Mouse (Mus musculus) intestine, embryonic 16.5 days (tissue): ENCODE measurements at regions not wholly inside any gene's neighbourhood (a gene's known extent, or its start where the extent isn't known, plus 50 kb on each side); places are given as distances from the start of the nearest gene placed in this dataset.
"Not testable (repeated sequence)": the region's sequence is repeated elsewhere in the genome, so short reads cannot be mapped to it uniquely, and the experiment has no call there.

Source experiments
- ATAC-seq: fragments of 200-750 bp; cut with Nextera tagmentation; 2 replicates; pipeline ENCODE4 v1.8.0; 2017; ENCODE audit warnings: moderate TSS enrichment, moderate library complexity
- H3K27ac ChIP-seq: fragments of 300-500 bp; sonication (generic); 2 replicates; pipeline ENCODE4 v1.5.1; 2014; ENCODE audit warnings: mild to moderate bottlenecking, low read length
- H3K27me3 ChIP-seq: fragments of 300-500 bp; sonication (generic); replicated peaks from 2 replicates; pipeline ENCODE4 v1.6.1; 2014; ENCODE audit warnings: low read length, control low read depth, mixed read lengths; ENCODE audit not compliant: control insufficient read depth, insufficient read depth
- H3K36me3 ChIP-seq: fragments of 300-500 bp; sonication (generic); 2 replicates; pipeline ENCODE4 v1.6.1; 2014; ENCODE audit warnings: low read length, control low read depth; ENCODE audit not compliant: control insufficient read depth, insufficient read depth
- H3K4me1 ChIP-seq: fragments of 300-500 bp; sonication (generic); 2 replicates; pipeline ENCODE4 v1.6.1; 2014; ENCODE audit warnings: low read length, control low read depth, mixed read lengths; ENCODE audit not compliant: control insufficient read depth, insufficient read depth
- H3K4me2 ChIP-seq: fragments of 300-500 bp; sonication (generic); 2 replicates; pipeline ENCODE4 v1.6.1; 2014; ENCODE audit warnings: low read depth, low read length, control low read depth
- H3K4me3 ChIP-seq: fragments of 300-500 bp; sonication (generic); 2 replicates; pipeline ENCODE4 v1.5.1; 2014; ENCODE audit warnings: mild to moderate bottlenecking, low read length
- H3K9ac ChIP-seq: fragments of 300-500 bp; sonication (generic); 2 replicates; pipeline ENCODE4 v1.6.1; 2014; ENCODE audit warnings: low read depth, low read length
- H3K9me3 ChIP-seq: fragments of 300-500 bp; sonication (generic); 2 replicates; pipeline ENCODE4 v1.6.1; 2016; ENCODE audit warnings: low read length, control low read depth; ENCODE audit not compliant: control insufficient read depth
- WGBS: fragments of 180-500 bp; shearing (Covaris S2); extraction: QIAGEN DNeasy Blood & Tissue Kit; methylation state at CpG from one replicate; pipeline ENCODE4 v1.1.7; 2014; 5-methylcytosine and 5-hydroxymethylcytosine counted together

- not testable (repeated sequence) for H3K36me3 ChIP-seq, H3K4me1 ChIP-seq, H3K4me2 ChIP-seq, ATAC-seq, H3K4me3 ChIP-seq, H3K27ac ChIP-seq, H3K9ac ChIP-seq, H3K27me3 ChIP-seq, H3K9me3 ChIP-seq
- 74% methylated on average over 1 of the region's 1 CpGs for WGBS
Measured at GRCm38 (mm10) chr3:33317691-33318090, 174.6 kb upstream of the Pex5l start.

GRCm38 (mm10) chr3:33312230-33312825 is 169.3 kb upstream of the Pex5l start:
- no peak overlapping the region for H3K4me2 ChIP-seq
- ATAC-seq = no peak
- H3K4me1 ChIP-seq = no peaks in the 10 kb centered on the region
- WGBS = 88% methylated on average over 3 of the region's 3 CpGs
- no peaks in the 10 kb centered on the region for H3K9me3 ChIP-seq
- H3K27ac ChIP-seq = no peak overlapping the region
- no peaks in the 10 kb centered on the region for H3K27me3 ChIP-seq
- H3K36me3 ChIP-seq = no peaks in the 10 kb centered on the region
- H3K9ac ChIP-seq = no peak overlapping the region
- no peak overlapping the region for H3K4me3 ChIP-seq

GRCm38 (mm10) chr3:33308212-33308611 is 165.2 kb upstream of the Pex5l start:
- WGBS = 39% methylated on average over 2 of the region's 2 CpGs
- H3K9ac ChIP-seq = no peak overlapping the region
- no peaks in the 10 kb centered on the region for H3K9me3 ChIP-seq
- H3K27me3 ChIP-seq = no peaks in the 10 kb centered on the region
- H3K4me2 ChIP-seq = no peak overlapping the region
- no peaks in the 10 kb centered on the region for H3K4me1 ChIP-seq
- H3K36me3 ChIP-seq = no peaks in the 10 kb centered on the region
- ATAC-seq = no peak
- H3K4me3 ChIP-seq = no peak overlapping the region
- no peak overlapping the region for H3K27ac ChIP-seq

GRCm38 (mm10) chr3:33306169-33306568 is 163.1 kb upstream of the Pex5l start:
- Histone ChIP-seq H3K27ac (no peak overlapping the region), H3K36me3 (no peaks in the 10 kb centered on the region), H3K9me3 (no peaks in the 10 kb centered on the region), H3K9ac (no peak overlapping the region), H3K4me1 (no peaks in the 10 kb centered on the region), H3K27me3 (no peaks in the 10 kb centered on the region), H3K4me2 (no peak overlapping the region), H3K4me3 (no peak overlapping the region)
- ATAC-seq = no peak

- H3K9me3 ChIP-seq = no peaks in the 10 kb centered on the region
- no peaks in the 10 kb centered on the region for H3K36me3 ChIP-seq
- 66% methylated on average over 2 of the region's 2 CpGs for WGBS
- ATAC-seq = no peak
- H3K9ac ChIP-seq = no peak overlapping the region
- no peak overlapping the region for H3K27ac ChIP-seq
- no peak overlapping the region for H3K4me3 ChIP-seq
- H3K4me2 ChIP-seq = no peak overlapping the region
- H3K4me1 ChIP-seq = no peaks in the 10 kb centered on the region
- no peaks in the 10 kb centered on the region for H3K27me3 ChIP-seq
Measured at GRCm38 (mm10) chr3:33305756-33306155, 162.7 kb upstream of the Pex5l start.

- Histone ChIP-seq H3K27me3 (no peaks in the 10 kb centered on the region), H3K36me3 (no peaks in the 10 kb centered on the region), H3K4me1 (no peaks in the 10 kb centered on the region), H3K27ac (no peak overlapping the region), H3K9ac (no peak overlapping the region), H3K4me3 (no peak overlapping the region), H3K9me3 (no peaks in the 10 kb centered on the region), H3K4me2 (no peak overlapping the region)
- 58% methylated on average over 2 of the region's 2 CpGs for WGBS
- no peak for ATAC-seq
Measured at GRCm38 (mm10) chr3:33262797-33263196, 119.8 kb upstream of the Pex5l start.

- Histone ChIP-seq H3K9ac (no peak overlapping the region), H3K4me3 (no peak overlapping the region), H3K4me1 (no peaks in the 10 kb centered on the region), H3K27me3 (no peaks in the 10 kb centered on the region), H3K4me2 (no peak overlapping the region), H3K9me3 (no peaks in the 10 kb centered on the region), H3K27ac (no peak overlapping the region), H3K36me3 (no peaks in the 10 kb centered on the region)
- 48% methylated on average over 2 of the region's 2 CpGs for WGBS
- ATAC-seq = no peak
Measured at GRCm38 (mm10) chr3:33219271-33220065, 76.4 kb upstream of the Pex5l start.

- no peak for ATAC-seq
- H3K4me2 ChIP-seq = no peak overlapping the region
- H3K9ac ChIP-seq = no peak overlapping the region
- H3K36me3 ChIP-seq = no peaks in the 10 kb centered on the region
- H3K4me3 ChIP-seq = no peak overlapping the region
- no peaks in the 10 kb centered on the region for H3K4me1 ChIP-seq
- 64% methylated on average over 2 of the region's 2 CpGs for WGBS
- H3K27me3 ChIP-seq = no peaks in the 10 kb centered on the region
- H3K27ac ChIP-seq = no peak overlapping the region
- H3K9me3 ChIP-seq = no peaks in the 10 kb centered on the region
Measured at GRCm38 (mm10) chr3:33218291-33218690, 75.2 kb upstream of the Pex5l start.

- Histone ChIP-seq H3K4me1 (no peaks in the 10 kb centered on the region), H3K27me3 (no peaks in the 10 kb centered on the region), H3K36me3 (no peaks in the 10 kb centered on the region), H3K9ac (no peak overlapping the region), H3K4me2 (no peak overlapping the region), H3K4me3 (no peak overlapping the region), H3K9me3 (no peaks in the 10 kb centered on the region), H3K27ac (no peak overlapping the region)
- 65% methylated on average over 18 of the region's 18 CpGs for WGBS
- no peak for ATAC-seq
Measured at GRCm38 (mm10) chr3:33217360-33218034, 74.5 kb upstream of the Pex5l start.
